Mouse (Mus musculus) ES-E14 (cell line): ENCODE results near the gene Acp5.

Experiments used
- CHD2 ChIP-seq: IDR thresholded peaks from 2 replicates; pipeline ENCODE4 v1.6.1; 2014; ENCODE audit warnings: mild to moderate bottlenecking, low read depth, low read length, inconsistent platforms
- MAFK ChIP-seq: IDR thresholded peaks from 2 replicates; pipeline ENCODE4 v1.6.1; 2014; ENCODE audit warnings: mild to moderate bottlenecking, low read depth, low read length, inconsistent platforms; ENCODE audit not compliant: insufficient read depth

DNA sequence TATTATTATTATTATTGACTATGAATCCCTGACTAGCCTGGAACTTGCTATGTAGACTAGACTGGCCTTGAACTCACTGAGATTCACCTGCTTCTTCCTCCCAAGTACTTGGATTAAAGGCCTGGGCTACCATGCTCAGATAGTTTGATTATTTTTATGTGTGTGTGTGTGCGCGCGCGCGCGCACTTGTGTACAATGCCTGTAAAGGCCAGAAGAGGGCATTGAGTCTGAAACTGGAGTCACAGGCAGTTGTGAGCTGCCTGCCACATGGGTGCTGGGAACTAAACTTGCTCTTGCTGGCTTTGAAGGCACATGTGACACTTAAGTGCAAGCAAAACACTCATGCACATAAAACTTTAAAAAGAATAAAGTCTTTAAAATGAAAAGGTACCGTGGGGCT lies 46.2 kb downstream of the Acp5 start:
- TF ChIP-seq MAFK (no peak), CHD2 (no peak)
